Mouse (Mus musculus) lung, adult 2 months (tissue): ENCODE data around the gene Gm32742. TPM values are rescaled to one million over a fixed set of nuclear protein-coding genes. Genes with fewer than 3 reads are reported as not detected.

Experiments
- DNase-seq: peaks from one replicate; pipeline ENCODE4 v3.0.0; 2022
- H3K4me1 ChIP-seq: fragments of 200-500 bp; 2 replicates; pipeline ENCODE4 v1.6.1; 2011; ENCODE audit warnings: low read length; ENCODE audit not compliant: control insufficient read depth, insufficient read depth
- H3K4me3 ChIP-seq: fragments of 200-500 bp; replicated peaks from 2 replicates; pipeline ENCODE3; 2011; ENCODE audit warnings: low read depth, mild to moderate bottlenecking, control low read depth, low read length; ENCODE audit errors: extremely low read depth
- CTCF ChIP-seq: fragments of 200-500 bp; IDR thresholded peaks from 2 replicates; pipeline ENCODE4 v1.5.1; 2011; ENCODE audit warnings: mild to moderate bottlenecking, low read length, control low read depth; ENCODE audit not compliant: insufficient read depth
- POLR2A ChIP-seq: fragments of 200-500 bp; IDR thresholded peaks from 2 replicates; pipeline ENCODE4 v1.6.1; 2011; ENCODE audit warnings: low read depth, mild to moderate bottlenecking, control low read depth, low read length, borderline replicate concordance; ENCODE audit errors: extremely low read depth
- WGBS: fragments of 180-500 bp; shearing (Covaris S2); methylation state at CpG from one replicate; pipeline ENCODE4 v1.1.7; 2018; 5-methylcytosine and 5-hydroxymethylcytosine counted together
- polyA plus RNA-seq: library from polyadenylated mRNA; depleted of rRNA; stranded (reverse); fragments of >200 nt; gene quantifications from 2 replicates; pipeline ENCODE4 v1.2.3, GENCODE M21; 2012; rRNA removed

Gene Gm32742
- polyA plus RNA-seq, 1 experiment: 1.3 TPM

- peak; percentile 13 for DNase-seq
- WGBS: 61% methylated on average over 3 of the region's 3 CpGs
- TF ChIP-seq CTCF (peak; percentile 82), POLR2A (no peak)
These were observed 28.3 kb downstream of the Gm32742 start for GRCm38 (mm10) chr9:51136985-51137384.

GRCm38 (mm10) chr9:51114767-51115166 is 50.5 kb downstream of the Gm32742 start:
- DNase-seq: no peak
- no peaks in the 10 kb centered on the region for H3K4me1 ChIP-seq
- TF ChIP-seq CTCF (no peak), POLR2A (no peak)
- no peak overlapping the region for H3K4me3 ChIP-seq
- 67% methylated on average over 4 of the region's 4 CpGs for WGBS

More at GRCm38 (mm10) chr9:51136985-51137384, 28.3 kb downstream of the Gm32742 start:
- Histone ChIP-seq H3K4me1 (no peaks in the 10 kb centered on the region), H3K4me3 (no peak overlapping the region)

GRCm38 (mm10) chr9:51105751-51106150 is 59.6 kb downstream of the Gm32742 start:
- 62% methylated on average over 2 of the region's 2 CpGs for WGBS
- Histone ChIP-seq H3K4me3 (no peak overlapping the region), H3K4me1 (0 out of 2 replicates have a peak, but pooled peaks cover 2% of the 10 kb centered on the region)
- DNase-seq: no peak
- TF ChIP-seq CTCF (no peak), POLR2A (no peak)

GRCm38 (mm10) chr9:51103808-51104514 is 61.4 kb downstream of the Gm32742 start:
- Histone ChIP-seq H3K4me3 (no peak overlapping the region), H3K4me1 (0 out of 2 replicates have a peak, but pooled peaks cover 2% of the 10 kb centered on the region)
- TF ChIP-seq CTCF: no peak
- TF ChIP-seq POLR2A: no peak
- 16% methylated on average over 30 of the region's 30 CpGs for WGBS
- peak; percentile 10 for DNase-seq

GRCm38 (mm10) chr9:51102963-51103807 is 62.1 kb downstream of the Gm32742 start:
- WGBS: 4% methylated on average over 41 of the region's 44 CpGs
- no peak for TF ChIP-seq POLR2A
- no peak for TF ChIP-seq CTCF
- Histone ChIP-seq H3K4me1 (0 out of 2 replicates have a peak, but pooled peaks cover 2% of the 10 kb centered on the region), H3K4me3 (peak overlapping the region; percentile 50)
- DNase-seq: peak; percentile 26

- 24% methylated on average over 27 of the region's 27 CpGs for WGBS
- Histone ChIP-seq H3K4me3 (no peak within 1 kb of the TSS), H3K4me1 (0 out of 2 replicates have a peak, but pooled peaks cover 2% of the 10 kb centered on the region)
- TF ChIP-seq CTCF (no peak), POLR2A (no peak)
- DNase-seq: peak; percentile 23
These were observed 63.4 kb downstream of the Gm32742 start, which contains the start of gene 4833427G06Rik for GRCm38 (mm10) chr9:51101756-51102425. Gene 4833427G06Rik, minus strand, starts transcription at chr9:51102078.

- Histone ChIP-seq H3K4me1 (no peaks in the 10 kb centered on the region), H3K4me3 (no peak overlapping the region)
- no peak for DNase-seq
- WGBS: 34% methylated on average over 2 of the region's 2 CpGs
- TF ChIP-seq CTCF: no peak
- TF ChIP-seq POLR2A: no peak
These were observed 69.0 kb downstream of the Gm32742 start for GRCm38 (mm10) chr9:51096306-51096705.

- DNase-seq: no peak
- Histone ChIP-seq H3K4me3 (no peak overlapping the region), H3K4me1 (no peaks in the 10 kb centered on the region)
- TF ChIP-seq POLR2A: no peak
- no peak for TF ChIP-seq CTCF
- WGBS: 49% methylated on average over 5 of the region's 5 CpGs
These were observed 71.6 kb downstream of the Gm32742 start for GRCm38 (mm10) chr9:51093697-51094096.

GRCm38 (mm10) chr9:51081614-51082013 is 83.7 kb downstream of the Gm32742 start:
- Histone ChIP-seq H3K4me1 (peaks cover 3% of the 10 kb centered on the region; the same call in 1 of the 2 replicates), H3K4me3 (no peak overlapping the region)
- WGBS: 81% methylated on average over 5 of the region's 5 CpGs
- no peak for DNase-seq
- TF ChIP-seq CTCF: no peak
- TF ChIP-seq POLR2A: no peak

Other genes starting within 250 kb of the Gm32742 start
- 20.2 and 26.8 TPM in 2 replicates for gene Sik2, start 156.4 kb downstream of the Gm32742 start, polyA plus RNA-seq
- gene Btg4, start 104.6 kb downstream of the Gm32742 start, polyA plus RNA-seq: 0.08 TPM in 1 of 2 replicates, not detected in the other
- 8.4 and 9.9 TPM in 2 replicates for gene Layn, start 88.4 kb downstream of the Gm32742 start, polyA plus RNA-seq
- gene 4833427G06Rik, start 63.4 kb downstream of the Gm32742 start, polyA plus RNA-seq: 1.9 and 2.4 TPM in 2 replicates
- 10.1 and 11.0 TPM in 2 replicates for gene Pou2af1, start 48.2 kb upstream of the Gm32742 start, polyA plus RNA-seq
- gene Colca2, start 113.1 kb upstream of the Gm32742 start, polyA plus RNA-seq: 9.5 and 13.3 TPM in 2 replicates
- 0.82 and 2.6 TPM in 2 replicates for gene 1810046K07Rik, start 163.4 kb upstream of the Gm32742 start, polyA plus RNA-seq